Mouse (Mus musculus) embryonic fibroblast, embryonic 13.5 days (primary cell): Measurements from ENCODE around the gene Tacr2.

Experiments used
- CTCF ChIP-seq: IDR thresholded peaks from 2 replicates; pipeline ENCODE4 v1.5.1; 2011; ENCODE audit warnings: mild to moderate bottlenecking, control low read depth, low read length, moderate library complexity, borderline replicate concordance; ENCODE audit not compliant: insufficient read depth
- POLR2A ChIP-seq: IDR thresholded peaks from 2 replicates; pipeline ENCODE4 v1.6.1; 2011; ENCODE audit warnings: low read depth, mild to moderate bottlenecking, control low read depth, low read length, moderate library complexity

DNA sequence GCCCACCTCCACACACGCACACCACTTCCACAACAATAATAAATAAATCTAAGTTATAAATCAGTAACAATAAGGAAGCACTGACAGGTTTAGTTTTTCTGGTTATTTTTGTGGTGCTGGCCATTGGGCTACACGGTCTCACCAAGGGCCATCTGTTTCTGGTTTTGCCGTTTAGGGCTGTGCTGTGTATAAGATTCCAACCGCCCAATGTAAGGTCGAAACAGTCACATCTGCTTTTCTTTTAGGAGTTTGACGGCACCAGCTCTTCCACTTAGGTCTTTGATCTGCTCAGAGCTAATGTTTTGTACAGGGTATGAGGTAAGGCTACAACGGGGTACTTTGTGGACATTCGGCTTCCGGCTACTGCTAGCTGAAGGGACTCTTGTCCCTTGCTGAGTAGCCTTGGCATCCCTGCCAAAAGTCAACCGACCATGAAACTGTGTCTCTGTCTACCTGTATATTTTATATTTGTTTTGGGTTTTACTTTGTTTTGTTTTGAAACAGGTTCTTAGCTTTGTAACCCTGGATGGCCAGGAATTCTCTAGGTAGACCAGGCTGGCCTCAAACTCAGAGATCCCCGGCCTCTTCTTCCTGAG, 56.8 kb downstream of the Tacr2 start:
- TF ChIP-seq CTCF: no peak
- no peak for TF ChIP-seq POLR2A
